Mouse (Mus musculus): ENCODE measurements around the gene Dop1b.

- TF ChIP-seq CHD2 (IDR thresholded peaks at IDR 0.05; ENCODE audit: low read length) = no peak
- TF ChIP-seq E2F4 (IDR thresholded peaks at IDR 0.05; ENCODE audit: insufficient replicate concordance, low read depth, low read length) = no peak
- no peak for TF ChIP-seq RAD21 (IDR thresholded peaks at IDR 0.05; ENCODE audit: low read depth, low read length)
These were observed 69.2 kb downstream of the Dop1b start for GRCm38 (mm10) chr16:93780660-93781479.
